Mouse (Mus musculus): ENCODE measurements around the gene Fsip1.

- TF ChIP-seq CTCF (IDR thresholded peaks at IDR 0.05; ENCODE audit: low read depth, low read length) (no peak), POLR2A (IDR thresholded peaks at IDR 0.05; ENCODE audit: borderline replicate concordance, low read depth, low read length) (no peak)
Observed at GRCm38 (mm10) chr2:118120751-118121150, 136.0 kb downstream of the Fsip1 start.
